Mouse (Mus musculus): ENCODE measurements at regions not wholly inside any gene's neighbourhood (a gene's known extent, or its start where the extent isn't known, plus 50 kb on each side); places are given as distances from the start of the nearest gene placed in this dataset.

DNA sequence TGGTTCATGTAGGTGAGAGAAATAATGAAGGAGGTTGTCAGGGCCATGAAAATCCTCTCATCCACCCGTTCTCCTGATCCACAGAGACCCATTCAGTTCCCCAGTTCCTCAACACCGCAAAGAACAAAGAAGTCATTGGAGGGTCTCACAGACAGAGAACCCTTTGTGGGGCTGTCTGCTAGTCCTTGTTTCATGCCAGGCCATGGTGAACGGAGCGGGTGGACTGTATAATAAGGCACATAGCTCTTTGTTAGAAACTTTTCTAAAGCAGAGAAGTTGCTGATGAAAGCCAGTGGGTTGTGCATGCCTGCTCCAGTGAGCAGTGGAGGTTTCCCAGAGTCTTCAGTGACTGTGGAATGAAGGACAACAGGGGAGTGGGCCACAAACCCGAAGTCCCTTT, 194.1 kb downstream of the Rergl start:
- TF ChIP-seq BHLHE40 (IDR thresholded peaks at IDR 0.05; ENCODE audit: borderline replicate concordance, low read depth, low read length) (no peak), CTCF (IDR thresholded peaks at IDR 0.05 in 2 of 3, conservative IDR thresholded peaks at IDR 0.05 in 1 of 3; ENCODE audit: control insufficient read depth in 1 of 3, insufficient read depth in 1 of 3, low read depth in 2 of 3, low read length in 3 of 3, poor library complexity in 1 of 3, severe bottlenecking in 1 of 3) (no peak), MAX (IDR thresholded peaks at IDR 0.05; ENCODE audit: low read length) (no peak), EP300 (IDR thresholded peaks at IDR 0.05; ENCODE audit: low read depth in 1 of 2, low read length in 2 of 2) (no peak), MAFK (IDR thresholded peaks at IDR 0.05; ENCODE audit: borderline replicate concordance, low read depth, low read length) (no peak), SIN3A (IDR thresholded peaks at IDR 0.05; ENCODE audit: low read length) (no peak), POLR2A (IDR thresholded peaks at IDR 0.05; ENCODE audit: control insufficient read depth in 1 of 2, insufficient read depth in 1 of 2, low read depth in 1 of 2, low read length in 2 of 2, poor library complexity in 1 of 2) (no peak), CHD2 (IDR thresholded peaks at IDR 0.05; ENCODE audit: low read length) (no peak), GATA1 (IDR thresholded peaks at IDR 0.05; ENCODE audit: low read depth, low read length) (no peak), POLR2AphosphoS2 (IDR thresholded peaks at IDR 0.05; ENCODE audit: low read length) (no peak)

Measured in MEL (cell line).